Mouse (Mus musculus) erythroblast, embryonic 14.5 days (primary cell): ENCODE measurements around the gene Gm20431. TPM values are rescaled to one million over a fixed set of nuclear protein-coding genes. Genes with fewer than 3 reads are reported as not detected.

Experiments used
- H3K27me3 ChIP-seq: 2 replicates; pipeline ENCODE4 v1.6.1; 2012; ENCODE audit warnings: inconsistent platforms; ENCODE audit not compliant: control insufficient read depth
- H3K36me3 ChIP-seq: 2 replicates; pipeline ENCODE4 v1.6.1; 2012; ENCODE audit warnings: mild to moderate bottlenecking, inconsistent platforms; ENCODE audit not compliant: control insufficient read depth
- H3K4me1 ChIP-seq: 2 replicates; pipeline ENCODE4 v1.6.1; 2012; ENCODE audit warnings: inconsistent platforms; ENCODE audit not compliant: control insufficient read depth
- H3K4me3 ChIP-seq: replicated peaks from 2 replicates; pipeline ENCODE3; 2012; ENCODE audit warnings: moderate library complexity, mild to moderate bottlenecking, inconsistent platforms
- H3K9me3 ChIP-seq: 2 replicates; pipeline ENCODE4 v1.6.1; 2012; ENCODE audit warnings: low read length, inconsistent platforms, mixed read lengths; ENCODE audit not compliant: control insufficient read depth
- GATA1 ChIP-seq: IDR thresholded peaks from 2 replicates; pipeline ENCODE4 v1.6.1; 2012; ENCODE audit warnings: low read length, inconsistent platforms, mixed read lengths
- TAL1 ChIP-seq: IDR thresholded peaks from 3 replicates; pipeline ENCODE4 v1.6.1; 2012; ENCODE audit warnings: low read length, inconsistent platforms, mixed read lengths
- polyA plus RNA-seq: library from polyadenylated mRNA; stranded (reverse); fragments of >175 nt; gene quantifications from 2 replicates; pipeline ENCODE4 v1.2.3, GENCODE M21; 2012

Gene Gm20431
- polyA plus RNA-seq, result not detected in 2 replicates

GRCm38 (mm10) chr2:167661270-167662203 lies at the start of gene Gm20431:
Gene Gm20431 (minus strand): TSS chr2:167661496.
- H3K27me3 ChIP-seq, result peaks cover 27% of the 10 kb centered on the region
- peaks cover 27% of the 10 kb centered on the region for H3K36me3 ChIP-seq
- TF ChIP-seq GATA1 (no peak), TAL1 (no peak)
- peak within 1 kb of the TSS; percentile 93 for H3K4me3 ChIP-seq
- peaks cover 57% of the 10 kb centered on the region for H3K4me1 ChIP-seq
- H3K9me3 ChIP-seq, result no peaks in the 10 kb centered on the region

- TF ChIP-seq GATA1 (no peak), TAL1 (no peak)
- no peak overlapping the region for H3K4me3 ChIP-seq
Measured at GRCm38 (mm10) chr2:167710574-167710973, 49.3 kb upstream of the Gm20431 start.

GRCm38 (mm10) chr2:167709969-167710368 lies 48.7 kb upstream of the Gm20431 start:
- Histone ChIP-seq H3K9me3 (peaks cover 3% of the 10 kb centered on the region; the same call in 1 of the 2 replicates), H3K36me3 (no peaks in the 10 kb centered on the region), H3K27me3 (no peaks in the 10 kb centered on the region), H3K4me3 (no peak overlapping the region), H3K4me1 (0 out of 2 replicates have a peak, but pooled peaks cover 2% of the 10 kb centered on the region)
- TF ChIP-seq TAL1 (no peak), GATA1 (no peak)

More at GRCm38 (mm10) chr2:167710574-167710973, 49.3 kb upstream of the Gm20431 start:
- H3K27me3 ChIP-seq, result no peaks in the 10 kb centered on the region
- 0 out of 2 replicates have a peak, but pooled peaks cover 2% of the 10 kb centered on the region for H3K4me1 ChIP-seq
- H3K9me3 ChIP-seq, result peaks cover 3% of the 10 kb centered on the region; the same call in 1 of the 2 replicates
- no peaks in the 10 kb centered on the region for H3K36me3 ChIP-seq

- H3K4me1 ChIP-seq, result 0 out of 2 replicates have a peak, but pooled peaks cover 1% of the 10 kb centered on the region
- no peak overlapping the region for H3K4me3 ChIP-seq
- H3K9me3 ChIP-seq, result peaks cover 2% of the 10 kb centered on the region; the same call in 1 of the 2 replicates
- H3K27me3 ChIP-seq, result no peaks in the 10 kb centered on the region
- TF ChIP-seq GATA1, result no peak
- TF ChIP-seq TAL1, result no peak
- no peaks in the 10 kb centered on the region for H3K36me3 ChIP-seq
Measured at GRCm38 (mm10) chr2:167708373-167708772, 47.1 kb upstream of the Gm20431 start.

GRCm38 (mm10) chr2:167706183-167706939 lies 45.1 kb upstream of the Gm20431 start:
- no peak overlapping the region for H3K4me3 ChIP-seq
- TF ChIP-seq TAL1 (no peak), GATA1 (no peak)
- no peaks in the 10 kb centered on the region for H3K36me3 ChIP-seq
- H3K4me1 ChIP-seq, result no peaks in the 10 kb centered on the region
- no peaks in the 10 kb centered on the region for H3K27me3 ChIP-seq
- no peaks in the 10 kb centered on the region for H3K9me3 ChIP-seq

- Histone ChIP-seq H3K4me1 (no peaks in the 10 kb centered on the region), H3K4me3 (no peak overlapping the region), H3K36me3 (no peaks in the 10 kb centered on the region), H3K27me3 (no peaks in the 10 kb centered on the region), H3K9me3 (no peaks in the 10 kb centered on the region)
- TF ChIP-seq GATA1, result no peak
- TF ChIP-seq TAL1, result no peak
Measured at GRCm38 (mm10) chr2:167704409-167704808, 43.1 kb upstream of the Gm20431 start.

- peaks cover 6% of the 10 kb centered on the region for H3K4me1 ChIP-seq
Measured at GRCm38 (mm10) chr2:167702126-167702525, 40.8 kb upstream of the Gm20431 start.

GRCm38 (mm10) chr2:167701472-167701871 lies 40.2 kb upstream of the Gm20431 start:
- Histone ChIP-seq H3K36me3 (no peaks in the 10 kb centered on the region), H3K9me3 (no peaks in the 10 kb centered on the region), H3K4me1 (peaks cover 7% of the 10 kb centered on the region), H3K4me3 (no peak overlapping the region), H3K27me3 (no peaks in the 10 kb centered on the region)
- TF ChIP-seq TAL1 (no peak), GATA1 (no peak)

More at GRCm38 (mm10) chr2:167702126-167702525, 40.8 kb upstream of the Gm20431 start:
- TF ChIP-seq GATA1 (no peak), TAL1 (no peak)
- Histone ChIP-seq H3K36me3 (no peaks in the 10 kb centered on the region), H3K4me3 (no peak overlapping the region), H3K9me3 (no peaks in the 10 kb centered on the region), H3K27me3 (no peaks in the 10 kb centered on the region)

GRCm38 (mm10) chr2:167700018-167700417 lies 38.7 kb upstream of the Gm20431 start:
- Histone ChIP-seq H3K27me3 (no peaks in the 10 kb centered on the region), H3K9me3 (no peaks in the 10 kb centered on the region), H3K4me3 (no peak overlapping the region), H3K36me3 (no peaks in the 10 kb centered on the region), H3K4me1 (peaks cover 9% of the 10 kb centered on the region)
- TF ChIP-seq GATA1 (no peak), TAL1 (no peak)
